ENCODE assay signal across 9 mouse cellular contexts in the genomic region with DNA sequence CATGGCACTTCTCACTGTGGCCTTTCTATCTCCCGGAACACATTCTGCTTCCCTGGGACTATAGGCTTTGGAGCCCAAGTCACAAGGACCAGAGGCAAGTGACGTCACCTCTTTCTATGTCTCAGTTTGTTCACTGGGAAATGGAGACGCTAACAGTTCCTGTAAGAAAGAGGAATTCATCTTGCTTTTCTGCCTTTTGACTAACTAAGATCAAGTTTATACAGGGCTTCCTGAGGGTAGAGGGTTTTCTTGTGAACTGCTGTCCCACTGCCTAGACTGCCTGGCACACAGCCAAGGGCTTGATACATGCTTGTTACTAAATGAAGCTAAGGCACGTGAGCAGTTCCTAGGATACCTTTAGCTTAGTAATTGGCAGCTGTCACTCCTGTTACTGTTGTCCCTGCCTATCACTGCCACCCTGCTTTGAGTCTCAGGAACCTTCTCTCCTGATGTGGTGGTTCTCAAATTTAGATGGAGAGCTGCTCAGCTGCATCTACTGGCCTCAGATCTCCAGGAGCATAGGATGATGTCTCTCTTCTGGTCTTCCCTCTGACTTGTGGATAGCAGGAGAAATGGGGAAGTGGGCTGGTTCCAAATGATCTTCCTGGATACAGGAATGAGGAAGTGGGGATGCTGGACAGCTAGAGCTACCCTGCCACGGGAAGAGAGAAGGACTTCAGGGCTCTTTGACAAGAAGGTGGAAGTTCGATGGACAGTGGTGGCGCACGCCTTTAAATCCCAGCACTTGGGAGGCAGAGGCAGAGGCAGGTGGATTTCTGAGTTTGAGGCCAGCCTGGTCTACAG. TPM values are rescaled to one million over a fixed set of nuclear protein-coding genes. Genes with fewer than 3 reads are reported as not detected.
DNase-seq lines count a peak whose midpoint lies in the region; ATAC-seq lines count a peak whose summit lies in the region.
"Had no signal": no experiment of that assay in that cellular context is flagged by ENCODE, and none has a peak within 500 bp of the region (broad histone marks: within the 10 kb centered on the region; RNA-seq: fewer than 3 reads in every experiment).

No protein-coding gene starts in this region.

- WGBS in embryonic facial prominence, embryonic 12.5 days: 71% methylated on average over 8 of the region's 8 CpGs
- WGBS in embryonic facial prominence, embryonic 10.5 days: 80% methylated on average over 8 of the region's 8 CpGs
- WGBS in forebrain, embryonic 16.5 days: 71% methylated on average over 8 of the region's 8 CpGs

- H3K27ac ChIP-seq in embryonic facial prominence, embryonic 12.5 days: peak overlapping the region; percentile 32; the same call in 1 of the 2 replicates
- H3K27ac ChIP-seq in embryonic facial prominence, embryonic 10.5 days (replicated peaks): no peak overlapping the region; the same call in 1 of the 2 replicates
- no peak overlapping the region for H3K27ac ChIP-seq in forebrain, embryonic 16.5 days (ENCODE audit: low read length)

- H3K27me3 ChIP-seq in embryonic facial prominence, embryonic 12.5 days: no peaks in the 10 kb centered on the region
- H3K27me3 ChIP-seq in embryonic facial prominence, embryonic 10.5 days (replicated peaks; ENCODE audit: low read depth, poor library complexity, severe bottlenecking): no peaks in the 10 kb centered on the region
- H3K27me3 ChIP-seq in forebrain, embryonic 16.5 days (replicated peaks; ENCODE audit: control insufficient read depth, insufficient read depth, low read length): no peaks in the 10 kb centered on the region

- H3K9ac ChIP-seq in embryonic facial prominence, embryonic 12.5 days: no peak overlapping the region
- no peak overlapping the region for H3K9ac ChIP-seq in forebrain, embryonic 16.5 days (replicated peaks; ENCODE audit: low read depth, low read length)

- no peak for ATAC-seq in embryonic facial prominence, embryonic 12.5 days (ENCODE audit: insufficient number of reproducible peaks, insufficient read depth, low FRiP score, low TSS enrichment)
- ATAC-seq in forebrain, embryonic 16.5 days: no peak

- H3K9me3 ChIP-seq in embryonic facial prominence, embryonic 12.5 days: no peaks in the 10 kb centered on the region
- no peaks in the 10 kb centered on the region for H3K9me3 ChIP-seq in embryonic facial prominence, embryonic 10.5 days
- no peaks in the 10 kb centered on the region for H3K9me3 ChIP-seq in forebrain, embryonic 16.5 days (ENCODE audit: control insufficient read depth, low read length)

- DNase-seq in embryonic facial prominence, embryonic 10.5 days (ENCODE audit: low spot score): no peak
- DNase-seq in spleen, adult 12 weeks (ENCODE audit: low spot score): peak; percentile 54
- no peak for DNase-seq in spleen, adult 18-20 months
- DNase-seq in liver: peak; percentile 60
- DNase-seq in testis, postnatal 14 days (ENCODE audit: low spot score): peak; percentile 62
- DNase-seq in thymus, postnatal 14 days: no peak

- no peak overlapping the region for H3K4me3 ChIP-seq in embryonic facial prominence, embryonic 12.5 days
- H3K4me3 ChIP-seq in embryonic facial prominence, embryonic 10.5 days: no peak overlapping the region
- H3K4me3 ChIP-seq in forebrain, embryonic 16.5 days (replicated peaks; ENCODE audit: low read length): no peak overlapping the region

- H3K4me2 ChIP-seq in embryonic facial prominence, embryonic 12.5 days (replicated peaks): no peak overlapping the region
- no peak overlapping the region for H3K4me2 ChIP-seq in forebrain, embryonic 16.5 days (ENCODE audit: low read length)

- peaks cover 37% of the 10 kb centered on the region for H3K4me1 ChIP-seq in embryonic facial prominence, embryonic 12.5 days
- peaks cover 52% of the 10 kb centered on the region for H3K4me1 ChIP-seq in embryonic facial prominence, embryonic 10.5 days
- peaks cover 10% of the 10 kb centered on the region for H3K4me1 ChIP-seq in forebrain, embryonic 16.5 days (replicated peaks; ENCODE audit: control insufficient read depth, insufficient read depth, low read length)

- H3K36me3 ChIP-seq in embryonic facial prominence, embryonic 12.5 days: peaks cover 14% of the 10 kb centered on the region
- peaks cover 27% of the 10 kb centered on the region for H3K36me3 ChIP-seq in embryonic facial prominence, embryonic 10.5 days (replicated peaks)
- H3K36me3 ChIP-seq in forebrain, embryonic 16.5 days (ENCODE audit: control insufficient read depth, insufficient read depth): no peaks in the 10 kb centered on the region

RNA-seq across cellular contexts. Expression of gene Plekho2, which starts 4.2 kb away (rescaled TPM):
- 14.6 TPM in 2 replicates for polyA plus RNA-seq in embryonic facial prominence, embryonic 12.5 days (2016; fragmentation: Nextera tagmentation; extraction: Ambion mirVana)
- polyA plus RNA-seq in embryonic facial prominence, embryonic 10.5 days (2016; fragmentation: Nextera tagmentation; extraction: Ambion mirVana): 14.3 and 15.2 TPM in 2 replicates
- polyA plus RNA-seq in forebrain, embryonic 16.5 days (2015; fragmentation: Nextera tagmentation; extraction: Ambion mirVana): 4.7 and 5.7 TPM in 2 replicates

RNA-seq across cellular contexts. Expression of gene Pif1, which starts 11.4 kb away (rescaled TPM):
- 21.8 and 24.5 TPM in 2 replicates for polyA plus RNA-seq in embryonic facial prominence, embryonic 12.5 days (2016; fragmentation: Nextera tagmentation; extraction: Ambion mirVana)
- 27.7 and 28.0 TPM in 2 replicates for polyA plus RNA-seq in embryonic facial prominence, embryonic 10.5 days (2016; fragmentation: Nextera tagmentation; extraction: Ambion mirVana)
- polyA plus RNA-seq in forebrain, embryonic 16.5 days (2015; fragmentation: Nextera tagmentation; extraction: Ambion mirVana): 8.9 and 10.2 TPM in 2 replicates

RNA-seq across cellular contexts. Expression of gene Rbpms2, which starts 53.9 kb away (rescaled TPM):
- polyA plus RNA-seq in embryonic facial prominence, embryonic 12.5 days (2016; fragmentation: Nextera tagmentation; extraction: Ambion mirVana): 16.7 and 18.7 TPM in 2 replicates
- polyA plus RNA-seq in embryonic facial prominence, embryonic 10.5 days (2016; fragmentation: Nextera tagmentation; extraction: Ambion mirVana): 26.2 and 26.4 TPM in 2 replicates
- 3.2 and 3.4 TPM in 2 replicates for polyA plus RNA-seq in forebrain, embryonic 16.5 days (2015; fragmentation: Nextera tagmentation; extraction: Ambion mirVana)

RNA-seq across cellular contexts. Expression of gene Ankdd1a, which starts 55.6 kb away (rescaled TPM):
- not detected in 2 replicates for polyA plus RNA-seq in embryonic facial prominence, embryonic 12.5 days (2016; fragmentation: Nextera tagmentation; extraction: Ambion mirVana)
- polyA plus RNA-seq in embryonic facial prominence, embryonic 10.5 days (2016; fragmentation: Nextera tagmentation; extraction: Ambion mirVana): not detected in 2 replicates
- polyA plus RNA-seq in forebrain, embryonic 16.5 days (2015; fragmentation: Nextera tagmentation; extraction: Ambion mirVana): 0.24 and 0.46 TPM in 2 replicates
- polyA plus RNA-seq: embryonic facial prominence, embryonic 11.5 days had no signal

Comparison
In these comparisons a context has a peak if more than half of its experiments do, and no peak if none do; other contexts are left out.
1. DNase-seq: peak in spleen, adult 12 weeks (single experiment), liver (single experiment) and testis, postnatal 14 days (single experiment); none in embryonic facial prominence, embryonic 10.5 days (single experiment), spleen, adult 18-20 months (0 of 2) and thymus, postnatal 14 days (single experiment).